Mouse (Mus musculus): ENCODE results near the gene Cdh23. TPM values are rescaled to one million over a fixed set of nuclear protein-coding genes. Genes with fewer than 3 reads are reported as not detected.

Cdh23 gene
- polyA plus RNA-seq, 1 experiment from 2014 or later: 0.06 TPM

DNA sequence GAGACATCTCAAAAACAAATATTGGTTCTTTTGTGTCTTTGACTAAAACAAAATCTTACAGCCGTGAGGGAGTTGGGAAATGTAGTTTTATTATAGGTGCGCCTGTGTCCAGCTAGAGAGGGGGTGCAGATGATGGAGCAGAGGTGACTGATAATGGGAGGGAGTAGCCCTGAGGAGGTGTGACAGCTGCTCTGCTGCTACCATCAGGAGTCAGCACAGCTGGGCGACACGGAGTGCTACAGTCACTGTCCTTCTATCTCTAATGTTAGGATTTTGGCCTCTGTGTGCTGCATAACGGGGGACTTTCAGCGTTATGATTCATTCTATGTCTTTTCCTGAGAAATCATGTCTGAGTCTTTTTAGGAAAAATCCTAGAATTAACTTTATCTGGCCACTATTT lies 425.3 kb downstream of the Cdh23 start:
- Histone ChIP-seq H3K4me1 (replicated peaks) (peaks cover 24% of the 10 kb centered on the region), H3K9me3 (replicated peaks) (no peaks in the 10 kb centered on the region), H3K4me3 (no peak overlapping the region), H3K9ac (no peak overlapping the region), H3K27ac (ENCODE audit: poor library complexity, severe bottlenecking) (no peak overlapping the region), H3K36me3 (no peaks in the 10 kb centered on the region), H3K4me2 (no peak overlapping the region), H3K27me3 (replicated peaks) (no peaks in the 10 kb centered on the region)
- ATAC-seq (ENCODE audit: insufficient number of reproducible peaks, low FRiP score): no peak
- WGBS: 62% methylated on average over 6 of the region's 6 CpGs

DNA sequence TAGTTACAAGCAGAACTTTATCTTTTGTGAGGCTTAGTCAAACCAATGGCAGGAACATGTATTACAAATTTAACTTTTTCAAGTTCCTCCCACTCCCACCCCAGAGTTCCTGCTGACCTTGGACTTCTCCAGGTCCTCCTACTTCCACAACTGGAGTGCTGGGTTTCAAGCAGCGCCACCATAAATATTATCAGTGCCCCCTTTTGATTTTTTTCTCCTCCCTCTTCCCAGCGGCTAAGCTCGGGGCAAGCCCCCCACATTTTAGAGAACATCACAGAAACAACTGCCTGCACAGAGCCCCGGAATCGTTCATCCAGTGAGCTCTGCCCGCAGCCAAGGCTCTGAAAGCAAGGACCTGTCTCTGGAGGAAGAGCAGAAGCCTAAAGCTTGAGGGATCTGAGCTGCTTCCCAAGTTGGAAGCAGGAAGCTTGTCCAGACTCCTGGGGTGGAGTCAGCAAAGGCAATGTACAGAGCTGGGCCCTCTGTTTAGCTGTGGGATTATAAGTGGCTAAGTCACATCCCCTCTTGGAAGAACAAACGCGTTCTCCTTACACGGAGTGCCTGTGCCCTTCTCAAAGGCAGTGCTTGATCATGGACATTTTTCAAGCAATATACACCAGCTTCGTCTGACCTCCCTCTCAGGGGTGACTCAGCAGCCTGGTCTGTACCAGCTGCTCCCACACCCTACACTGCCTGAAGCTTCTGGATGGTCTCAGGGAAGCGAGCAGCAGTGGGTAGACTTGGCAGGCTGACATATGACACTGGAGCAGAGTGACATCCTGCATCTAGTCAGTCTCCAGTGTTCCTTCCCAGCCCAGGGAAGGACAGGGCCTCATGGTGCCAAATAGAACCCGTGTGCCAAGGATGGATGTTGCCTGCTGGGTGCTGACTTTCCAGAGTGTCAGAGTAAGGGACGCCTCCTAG lies 426.9 kb downstream of the Cdh23 start:
- Histone ChIP-seq H3K9ac (peak overlapping the region; percentile 11; the same call in 1 of the 2 replicates), H3K27ac (ENCODE audit: poor library complexity, severe bottlenecking) (peak overlapping the region; percentile 28; the same call in 1 of the 2 replicates), H3K4me3 (no peak overlapping the region), H3K36me3 (no peaks in the 10 kb centered on the region), H3K4me2 (no peak overlapping the region), H3K9me3 (replicated peaks) (no peaks in the 10 kb centered on the region), H3K4me1 (replicated peaks) (peaks cover 24% of the 10 kb centered on the region), H3K27me3 (replicated peaks) (no peaks in the 10 kb centered on the region)
- peak; percentile 27; the same call in 1 of the 2 replicates for ATAC-seq (ENCODE audit: insufficient number of reproducible peaks, low FRiP score)
- WGBS: 60% methylated on average over 13 of the region's 13 CpGs

DNA sequence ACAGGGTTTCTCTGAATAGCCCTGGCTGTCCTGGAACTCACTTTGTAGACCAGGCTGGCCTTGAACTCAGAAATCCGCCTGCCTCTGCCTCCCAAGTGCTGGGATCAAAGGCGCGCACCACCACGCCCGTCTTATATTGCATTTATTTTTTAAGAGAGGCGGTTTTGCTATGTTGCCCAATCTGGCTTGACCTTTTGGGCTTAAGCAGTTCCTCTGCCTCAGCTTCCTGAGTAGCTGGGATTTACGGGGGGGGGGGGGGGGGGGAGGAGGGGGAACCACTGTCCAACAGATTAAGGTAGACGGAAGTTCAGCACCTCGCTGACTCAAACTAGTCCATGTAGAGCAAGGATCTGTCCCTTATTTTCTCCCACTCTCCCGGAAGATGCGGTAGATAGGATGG lies 427.6 kb downstream of the Cdh23 start:
- no peak for ATAC-seq (ENCODE audit: insufficient number of reproducible peaks, low FRiP score)
- WGBS: 81% methylated on average over 11 of the region's 11 CpGs
- H3K4me2 ChIP-seq: no peak overlapping the region
- H3K4me3 ChIP-seq: no peak overlapping the region
- H3K9ac ChIP-seq: no peak overlapping the region
- no peak overlapping the region for H3K27ac ChIP-seq (ENCODE audit: poor library complexity, severe bottlenecking)
- H3K36me3 ChIP-seq: no peaks in the 10 kb centered on the region
- no peaks in the 10 kb centered on the region for H3K27me3 ChIP-seq (replicated peaks)
- H3K9me3 ChIP-seq (replicated peaks): no peaks in the 10 kb centered on the region
- peaks cover 24% of the 10 kb centered on the region for H3K4me1 ChIP-seq (replicated peaks)

DNA sequence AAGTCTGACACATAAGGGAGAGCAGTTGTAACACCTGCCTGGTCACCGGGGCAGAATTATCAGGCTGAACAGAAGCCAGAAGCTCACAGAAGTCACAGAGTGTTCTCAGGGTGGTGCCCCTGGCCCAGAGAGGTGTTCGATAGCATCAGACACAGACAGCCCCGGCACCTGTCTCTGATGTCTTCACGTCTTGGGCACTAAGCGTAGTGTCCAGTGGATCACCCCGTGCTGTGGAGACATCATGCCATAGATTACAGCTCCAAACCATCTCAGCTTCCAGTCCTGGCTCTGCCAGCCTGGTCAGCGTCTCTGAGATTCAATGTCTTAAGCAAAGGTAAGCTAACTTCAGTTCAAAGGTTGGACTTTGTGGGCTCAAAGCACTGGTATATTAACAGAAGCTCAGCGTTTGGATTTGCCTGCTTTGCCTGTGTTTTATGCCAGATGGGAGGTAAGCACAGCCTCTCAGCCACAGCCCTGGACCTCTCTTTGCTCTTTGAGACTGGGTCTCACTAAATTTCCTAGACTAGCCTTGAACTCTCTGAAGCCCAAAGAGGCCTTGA lies 429.4 kb downstream of the Cdh23 start:
- H3K9ac ChIP-seq: no peak overlapping the region
- no peaks in the 10 kb centered on the region for H3K27me3 ChIP-seq (replicated peaks)

DNA sequence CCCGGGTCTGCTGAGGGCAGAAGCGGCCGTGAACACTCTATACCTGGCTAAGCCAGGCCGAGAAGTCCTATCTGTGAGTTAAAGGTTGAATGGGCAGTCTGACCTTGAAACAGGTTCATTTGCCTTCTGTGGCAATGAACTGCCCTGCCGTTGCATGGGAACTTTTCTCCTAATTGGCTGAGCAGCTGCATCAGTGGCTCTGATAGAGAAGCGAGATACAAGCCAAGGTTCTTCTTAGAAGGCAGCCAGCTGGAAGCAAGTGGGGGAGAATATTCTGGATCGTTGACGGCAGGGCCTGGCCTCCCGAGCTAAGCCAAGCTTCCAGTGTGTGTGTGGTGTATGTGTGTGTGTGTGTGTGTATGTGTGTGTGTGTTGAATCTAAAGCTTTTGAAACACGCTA lies 431.0 kb downstream of the Cdh23 start:
- no peak for ATAC-seq (ENCODE audit: insufficient number of reproducible peaks, low FRiP score)
- no peaks in the 10 kb centered on the region for H3K9me3 ChIP-seq (replicated peaks)
- no peak overlapping the region for H3K27ac ChIP-seq (ENCODE audit: poor library complexity, severe bottlenecking)
- H3K36me3 ChIP-seq: no peaks in the 10 kb centered on the region
- H3K4me2 ChIP-seq: no peak overlapping the region
- no peak overlapping the region for H3K4me3 ChIP-seq
- WGBS: 67% methylated on average over 10 of the region's 10 CpGs
- no peaks in the 10 kb centered on the region for H3K27me3 ChIP-seq (replicated peaks)
- peaks cover 23% of the 10 kb centered on the region for H3K4me1 ChIP-seq (replicated peaks)
- no peak overlapping the region for H3K9ac ChIP-seq

More for the DNA sequence above, 429.4 kb downstream of the Cdh23 start:
- H3K4me1 ChIP-seq (replicated peaks): peaks cover 24% of the 10 kb centered on the region
- no peaks in the 10 kb centered on the region for H3K9me3 ChIP-seq (replicated peaks)
- H3K4me3 ChIP-seq: no peak overlapping the region
- no peak overlapping the region for H3K4me2 ChIP-seq
- WGBS: 83% methylated on average over 8 of the region's 8 CpGs
- H3K36me3 ChIP-seq: no peaks in the 10 kb centered on the region
- no peak for ATAC-seq (ENCODE audit: insufficient number of reproducible peaks, low FRiP score)
- H3K27ac ChIP-seq (ENCODE audit: poor library complexity, severe bottlenecking): no peak overlapping the region

DNA sequence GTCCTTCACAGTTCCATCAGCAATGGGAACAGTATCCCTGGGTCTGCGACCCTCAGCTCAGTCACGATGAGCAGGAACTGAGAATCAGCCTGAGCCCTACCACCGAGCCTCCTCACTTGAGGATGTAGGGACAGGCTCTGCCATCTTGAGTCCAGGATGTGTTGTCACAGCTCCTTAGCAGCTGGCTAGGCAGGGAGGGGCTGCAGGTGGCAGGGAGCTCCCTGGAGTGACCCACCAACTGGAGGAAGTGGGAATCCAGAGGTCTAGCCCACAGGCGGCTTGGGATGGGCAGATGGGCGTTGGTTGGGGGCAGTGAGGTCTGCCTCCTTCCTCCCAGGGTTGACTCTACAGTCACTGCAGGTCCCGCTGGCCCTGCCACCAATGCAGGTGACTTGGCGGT lies 432.9 kb downstream of the Cdh23 start:
- ATAC-seq (ENCODE audit: insufficient number of reproducible peaks, low FRiP score): peak; percentile 18; the same call in 1 of the 2 replicates
- H3K9ac ChIP-seq: no peak overlapping the region
- H3K36me3 ChIP-seq: no peaks in the 10 kb centered on the region
- peaks cover 19% of the 10 kb centered on the region for H3K4me1 ChIP-seq (replicated peaks)
- WGBS: 83% methylated on average over 7 of the region's 7 CpGs
- H3K4me3 ChIP-seq: no peak overlapping the region
- H3K9me3 ChIP-seq (replicated peaks): no peaks in the 10 kb centered on the region
- no peak overlapping the region for H3K27ac ChIP-seq (ENCODE audit: poor library complexity, severe bottlenecking)
- no peaks in the 10 kb centered on the region for H3K27me3 ChIP-seq (replicated peaks)
- no peak overlapping the region for H3K4me2 ChIP-seq

DNA sequence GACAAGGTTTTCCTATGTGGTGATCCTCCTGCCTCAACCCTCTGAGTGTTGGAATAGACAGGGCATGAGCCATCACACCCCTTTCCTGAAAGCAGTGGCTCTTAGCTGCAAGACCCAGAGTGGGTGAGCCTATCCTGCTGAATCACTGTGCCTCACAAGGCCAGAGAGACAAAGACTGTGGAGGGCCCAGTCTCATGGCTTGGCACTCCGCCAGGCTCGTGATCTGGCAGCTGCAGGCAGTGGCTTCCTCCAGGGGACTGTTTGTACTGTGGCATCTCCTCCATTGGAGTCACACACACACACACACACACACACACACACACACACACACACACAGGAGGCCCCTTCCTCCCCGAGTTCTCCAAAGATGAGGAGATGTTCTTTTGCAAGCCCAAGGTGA lies 433.9 kb downstream of the Cdh23 start:
- Histone ChIP-seq H3K9me3 (replicated peaks) (no peaks in the 10 kb centered on the region), H3K36me3 (no peaks in the 10 kb centered on the region), H3K9ac (no peak overlapping the region), H3K4me2 (no peak overlapping the region), H3K4me1 (replicated peaks) (peaks cover 19% of the 10 kb centered on the region), H3K27ac (ENCODE audit: poor library complexity, severe bottlenecking) (peak overlapping the region; percentile 56), H3K27me3 (replicated peaks) (no peaks in the 10 kb centered on the region), H3K4me3 (no peak overlapping the region)
- ATAC-seq (ENCODE audit: insufficient number of reproducible peaks, low FRiP score): peak; percentile 84
- 30% methylated on average over 3 of the region's 3 CpGs for WGBS

DNA sequence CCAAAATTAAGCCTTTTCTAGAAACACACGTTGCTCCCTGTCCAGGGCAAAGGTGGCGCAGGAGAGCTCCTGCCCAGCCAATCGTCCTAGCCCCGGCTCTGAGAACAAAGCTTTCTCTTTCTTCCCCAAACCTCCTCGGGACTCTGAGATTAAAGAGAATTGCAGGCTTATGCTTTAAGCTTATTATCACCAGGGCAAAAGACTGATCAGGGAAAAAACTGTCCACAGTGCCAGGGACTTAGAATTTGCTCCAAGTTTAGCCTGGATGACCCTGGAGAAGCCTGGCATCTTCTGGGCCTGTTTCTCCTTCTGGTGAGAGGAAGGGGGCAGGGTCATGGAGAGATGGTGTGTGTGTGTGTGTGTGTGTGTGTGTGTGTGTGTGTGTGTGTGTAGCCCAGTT lies 434.8 kb downstream of the Cdh23 start:
- Histone ChIP-seq H3K9me3 (replicated peaks) (no peaks in the 10 kb centered on the region), H3K9ac (no peak overlapping the region), H3K4me1 (replicated peaks) (peaks cover 19% of the 10 kb centered on the region), H3K27ac (ENCODE audit: poor library complexity, severe bottlenecking) (no peak overlapping the region), H3K4me3 (no peak overlapping the region), H3K27me3 (replicated peaks) (no peaks in the 10 kb centered on the region), H3K36me3 (no peaks in the 10 kb centered on the region), H3K4me2 (no peak overlapping the region)
- 50% methylated on average over 5 of the region's 5 CpGs for WGBS
- no peak for ATAC-seq (ENCODE audit: insufficient number of reproducible peaks, low FRiP score)

DNA sequence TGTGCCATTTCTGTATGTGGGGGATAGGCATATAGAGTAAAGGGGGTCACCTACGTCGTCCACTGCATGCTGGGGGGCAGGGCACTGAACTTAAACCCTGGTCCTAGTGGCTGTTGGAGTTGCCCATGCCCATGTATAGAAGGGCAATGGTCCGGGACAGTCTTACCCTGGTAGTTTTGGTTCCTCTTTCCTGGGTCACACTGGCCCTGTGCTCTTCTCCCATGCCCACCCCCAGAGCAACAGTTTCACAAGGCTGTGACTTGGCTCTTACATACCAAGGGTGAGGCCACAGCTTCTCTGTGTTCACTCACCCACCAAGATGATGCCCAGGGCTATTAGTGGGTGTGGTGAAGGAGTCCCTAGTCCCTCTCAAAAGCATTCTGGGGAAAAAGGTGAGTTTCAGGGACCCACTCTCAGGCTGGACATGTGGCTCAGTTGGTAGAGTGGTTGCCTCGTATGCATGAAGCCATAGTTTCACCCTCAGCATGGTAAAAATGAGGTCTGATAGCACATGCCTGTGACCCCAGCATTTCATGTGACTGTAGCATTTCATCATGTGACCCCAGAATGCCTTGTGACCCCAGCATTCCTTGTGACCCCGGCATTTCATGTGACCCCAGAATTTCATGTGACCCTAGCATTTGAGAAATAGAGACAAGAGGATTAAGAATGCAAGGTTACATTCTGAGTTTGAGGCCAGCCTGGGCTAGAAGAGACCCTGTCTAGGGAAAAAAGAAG lies 435.6 kb downstream of the Cdh23 start:
- Histone ChIP-seq H3K4me2 (no peak overlapping the region), H3K27ac (ENCODE audit: poor library complexity, severe bottlenecking) (no peak overlapping the region), H3K9me3 (replicated peaks) (no peaks in the 10 kb centered on the region), H3K4me1 (replicated peaks) (peaks cover 23% of the 10 kb centered on the region), H3K27me3 (replicated peaks) (no peaks in the 10 kb centered on the region), H3K4me3 (no peak overlapping the region), H3K36me3 (no peaks in the 10 kb centered on the region), H3K9ac (no peak overlapping the region)
- 80% methylated on average over 5 of the region's 5 CpGs for WGBS
- ATAC-seq (ENCODE audit: insufficient number of reproducible peaks, low FRiP score): no peak

DNA sequence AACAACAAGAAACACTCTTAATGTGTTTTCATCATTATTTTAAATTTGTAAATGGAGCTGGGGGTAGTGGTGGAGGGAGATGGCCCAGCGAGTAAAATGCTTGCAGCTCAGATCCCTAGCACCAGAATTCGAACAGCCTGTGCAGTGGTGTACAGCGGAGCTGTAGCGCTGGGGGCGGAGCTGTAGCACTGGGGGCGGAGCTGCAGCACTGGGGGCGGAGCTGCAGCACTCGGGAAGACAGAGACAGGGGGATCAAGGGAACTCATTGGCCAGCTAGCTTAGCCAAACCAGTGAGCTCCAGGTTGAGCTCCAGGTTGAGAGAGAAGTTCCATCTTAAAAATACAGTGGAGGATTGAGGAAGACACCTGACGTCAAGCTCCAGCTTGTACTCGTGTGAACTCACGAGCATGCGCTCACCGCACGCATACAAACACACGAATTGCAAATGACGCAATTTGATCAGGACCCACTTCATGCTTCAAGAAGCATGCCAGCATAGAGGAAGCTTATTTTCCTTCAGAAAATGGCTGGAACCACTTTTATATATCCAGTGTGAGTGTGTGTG lies 438.9 kb downstream of the Cdh23 start:
- 61% methylated on average over 16 of the region's 16 CpGs for WGBS
- Histone ChIP-seq H3K4me2 (no peak overlapping the region), H3K36me3 (no peaks in the 10 kb centered on the region), H3K27me3 (replicated peaks) (no peaks in the 10 kb centered on the region), H3K4me3 (no peak overlapping the region), H3K27ac (ENCODE audit: poor library complexity, severe bottlenecking) (no peak overlapping the region), H3K9me3 (replicated peaks) (no peaks in the 10 kb centered on the region), H3K9ac (no peak overlapping the region), H3K4me1 (replicated peaks) (peaks cover 14% of the 10 kb centered on the region)
- no peak for ATAC-seq (ENCODE audit: insufficient number of reproducible peaks, low FRiP score)

DNA sequence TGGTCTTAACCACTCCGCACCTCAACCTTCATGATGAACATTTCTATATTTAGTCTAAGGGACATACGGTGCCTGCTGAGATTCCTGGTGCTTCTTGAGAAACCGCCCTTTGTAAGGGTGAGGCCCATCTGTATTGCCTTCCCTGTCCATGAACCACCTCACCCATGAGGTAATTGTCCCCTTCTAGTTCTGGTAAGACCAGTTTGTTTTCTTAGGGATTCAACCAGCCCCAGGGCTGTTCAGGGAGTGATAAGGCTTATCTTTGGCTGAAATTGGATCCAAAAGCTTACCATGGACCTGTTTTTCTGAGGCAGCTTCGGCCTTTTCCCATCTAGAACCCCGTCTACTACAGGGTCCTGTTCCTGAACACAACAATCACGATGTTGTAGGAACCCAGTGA lies 440.2 kb downstream of the Cdh23 start:
- no peak overlapping the region for H3K4me3 ChIP-seq
- no peak overlapping the region for H3K27ac ChIP-seq (ENCODE audit: poor library complexity, severe bottlenecking)
- no peaks in the 10 kb centered on the region for H3K9me3 ChIP-seq (replicated peaks)
- WGBS: 45% methylated on average over 6 of the region's 6 CpGs
- no peak for ATAC-seq (ENCODE audit: insufficient number of reproducible peaks, low FRiP score)
- no peak overlapping the region for H3K4me2 ChIP-seq
- H3K4me1 ChIP-seq (replicated peaks): peaks cover 10% of the 10 kb centered on the region
- no peaks in the 10 kb centered on the region for H3K36me3 ChIP-seq
- H3K27me3 ChIP-seq (replicated peaks): no peaks in the 10 kb centered on the region
- no peak overlapping the region for H3K9ac ChIP-seq

All from heart, embryonic 12.5 days (tissue).